Mouse (Mus musculus): ENCODE measurements at regions not wholly inside any gene's neighbourhood (a gene's known extent, or its start where the extent isn't known, plus 50 kb on each side); places are given as distances from the start of the nearest gene placed in this dataset.

DNA sequence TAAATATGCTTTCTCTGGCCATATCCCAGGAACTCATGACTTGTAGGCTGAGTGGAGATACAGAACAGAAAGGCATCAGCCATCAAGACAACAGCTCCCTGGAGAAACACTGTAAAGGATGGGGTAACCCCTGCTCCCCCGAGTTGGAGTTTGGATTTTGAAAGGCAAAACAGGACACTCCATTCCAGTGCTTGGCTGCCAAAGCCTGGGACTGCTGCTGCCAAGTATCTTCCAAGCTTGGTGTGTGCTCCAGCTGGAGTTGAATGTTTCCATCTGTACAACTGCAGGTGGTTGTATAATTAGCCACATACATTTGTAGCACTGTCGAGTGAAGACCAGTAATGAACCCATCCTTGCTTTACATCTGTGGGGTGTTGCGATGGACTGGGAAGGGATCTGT, 62.1 kb downstream of the 4933412E24Rik start:
- no peaks in the 10 kb centered on the region for H3K9me3 ChIP-seq (replicated peaks; ENCODE audit: control insufficient read depth, low read length)
- no peak overlapping the region for H3K4me2 ChIP-seq (ENCODE audit: low read depth, low read length)
- peak; percentile 32; the same call in 1 of the 2 replicates for ATAC-seq (replicated peaks; ENCODE audit: extremely low read depth, insufficient read depth, low FRiP score)
- no peak overlapping the region for H3K4me3 ChIP-seq (ENCODE audit: low read length)
- no peak overlapping the region for H3K27ac ChIP-seq (ENCODE audit: low read length)
- H3K36me3 ChIP-seq (ENCODE audit: control insufficient read depth, insufficient read depth), result no peaks in the 10 kb centered on the region
- no peaks in the 10 kb centered on the region for H3K27me3 ChIP-seq (ENCODE audit: control insufficient read depth, insufficient read depth, low read length)
- H3K4me1 ChIP-seq (ENCODE audit: control insufficient read depth, insufficient read depth, low read length), result peaks cover 3% of the 10 kb centered on the region; the same call in 1 of the 2 replicates
- 66% methylated on average over 3 of the region's 3 CpGs for WGBS
- no peak overlapping the region for H3K9ac ChIP-seq (ENCODE audit: low read length)

DNA sequence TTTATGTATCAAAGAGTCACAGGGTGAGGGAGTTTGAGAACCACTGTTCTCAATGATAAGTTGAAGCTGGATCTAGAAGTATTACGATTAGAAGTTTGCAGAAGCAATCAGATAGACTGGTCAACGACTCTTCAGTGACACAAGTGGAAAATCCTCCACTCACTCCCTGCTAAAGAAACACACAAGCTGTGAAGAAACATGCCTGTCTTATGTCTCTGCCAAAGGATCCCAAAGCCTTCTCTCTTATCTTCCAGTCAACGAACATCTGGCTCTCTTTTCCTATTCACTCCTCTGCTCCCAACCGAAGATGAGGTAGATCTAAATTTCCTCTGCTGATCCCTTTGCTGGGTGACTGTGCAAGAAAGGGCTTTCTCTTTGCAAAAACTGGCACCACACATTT, 62.6 kb downstream of the 4933412E24Rik start:
- H3K9ac ChIP-seq (ENCODE audit: low read length), result no peak overlapping the region
- H3K4me1 ChIP-seq (ENCODE audit: control insufficient read depth, insufficient read depth, low read length), result peaks cover 3% of the 10 kb centered on the region; the same call in 1 of the 2 replicates
- 28% methylated on average over 4 of the region's 4 CpGs for WGBS
- no peak overlapping the region for H3K4me2 ChIP-seq (ENCODE audit: low read depth, low read length)
- H3K27ac ChIP-seq (ENCODE audit: low read length), result no peak overlapping the region
- H3K9me3 ChIP-seq (replicated peaks; ENCODE audit: control insufficient read depth, low read length), result no peaks in the 10 kb centered on the region
- ATAC-seq (replicated peaks; ENCODE audit: extremely low read depth, insufficient read depth, low FRiP score), result no peak
- H3K4me3 ChIP-seq (ENCODE audit: low read length), result no peak overlapping the region
- H3K27me3 ChIP-seq (ENCODE audit: control insufficient read depth, insufficient read depth, low read length), result no peaks in the 10 kb centered on the region
- H3K36me3 ChIP-seq (ENCODE audit: control insufficient read depth, insufficient read depth), result no peaks in the 10 kb centered on the region

DNA sequence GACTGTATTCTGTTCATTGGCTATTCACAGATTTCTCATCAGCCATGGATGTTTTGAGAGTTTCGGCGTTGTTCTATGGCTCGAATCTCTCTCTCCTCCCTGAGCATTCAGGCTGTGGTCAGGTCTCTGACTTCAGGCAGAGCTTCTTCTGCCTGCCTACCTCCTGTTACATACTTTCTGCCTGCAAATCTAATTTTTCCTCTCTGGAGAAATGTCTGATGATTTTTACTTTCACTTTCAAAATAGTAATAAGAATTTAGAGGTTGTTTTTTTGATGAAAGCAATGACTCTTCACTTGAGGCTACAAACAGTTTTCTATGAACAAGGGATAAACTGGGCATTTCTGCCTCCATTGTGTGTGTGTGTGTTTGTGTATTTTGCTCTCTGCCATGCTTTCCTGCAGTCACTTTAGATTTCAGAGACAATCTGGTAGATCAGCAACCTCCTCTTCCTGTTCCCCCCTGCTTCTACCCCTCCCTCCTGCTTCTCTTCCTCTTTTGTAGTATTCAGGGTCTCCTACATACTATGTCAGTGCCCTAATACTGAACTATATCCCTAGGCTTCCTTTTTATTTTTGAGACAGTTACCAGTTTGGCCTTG, 65.7 kb downstream of the 4933412E24Rik start:
- peak overlapping the region; percentile 32 for H3K4me2 ChIP-seq (ENCODE audit: low read depth, low read length)

DNA sequence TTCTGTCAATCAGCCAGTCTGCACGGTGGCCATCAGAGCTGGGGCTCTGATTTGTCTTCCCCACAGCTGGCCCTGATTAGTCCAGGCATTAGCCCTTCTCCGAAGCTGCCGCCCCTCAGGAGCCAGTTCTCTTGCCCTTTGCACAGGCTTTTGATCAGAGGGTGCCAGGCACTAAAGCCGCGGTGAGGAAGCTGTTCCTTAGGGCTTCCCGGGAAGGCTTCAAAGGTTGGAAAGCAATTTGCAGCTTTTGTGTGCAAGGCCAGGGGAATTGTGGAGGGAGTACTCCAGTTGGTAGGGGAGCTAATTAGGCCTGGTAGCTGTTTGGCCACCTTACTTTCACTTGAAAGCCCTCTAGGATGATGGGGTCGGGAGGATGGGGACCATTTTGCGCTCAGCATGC, 71.2 kb downstream of the 4933412E24Rik start:
- WGBS, result 19% methylated on average over 8 of the region's 8 CpGs
- ATAC-seq (replicated peaks; ENCODE audit: extremely low read depth, insufficient read depth, low FRiP score), result no peak
- Histone ChIP-seq H3K9ac (ENCODE audit: low read length) (no peak overlapping the region), H3K27me3 (ENCODE audit: control insufficient read depth, insufficient read depth, low read length) (no peaks in the 10 kb centered on the region), H3K4me1 (ENCODE audit: control insufficient read depth, insufficient read depth, low read length) (no peaks in the 10 kb centered on the region), H3K4me3 (ENCODE audit: low read length) (no peak overlapping the region), H3K27ac (ENCODE audit: low read length) (no peak overlapping the region), H3K4me2 (ENCODE audit: low read depth, low read length) (no peak overlapping the region), H3K36me3 (ENCODE audit: control insufficient read depth, insufficient read depth) (no peaks in the 10 kb centered on the region), H3K9me3 (replicated peaks; ENCODE audit: control insufficient read depth, low read length) (no peaks in the 10 kb centered on the region; the same call in none of the 2 replicates)

More for the DNA sequence above, 65.7 kb downstream of the 4933412E24Rik start:
- Histone ChIP-seq H3K4me3 (ENCODE audit: low read length) (peak overlapping the region; percentile 4; the same call in 1 of the 2 replicates), H3K36me3 (ENCODE audit: control insufficient read depth, insufficient read depth) (no peaks in the 10 kb centered on the region), H3K27me3 (ENCODE audit: control insufficient read depth, insufficient read depth, low read length) (no peaks in the 10 kb centered on the region), H3K4me1 (ENCODE audit: control insufficient read depth, insufficient read depth, low read length) (peaks cover 3% of the 10 kb centered on the region; the same call in 1 of the 2 replicates), H3K9ac (ENCODE audit: low read length) (no peak overlapping the region), H3K27ac (ENCODE audit: low read length) (no peak overlapping the region), H3K9me3 (replicated peaks; ENCODE audit: control insufficient read depth, low read length) (no peaks in the 10 kb centered on the region)
- ATAC-seq (replicated peaks; ENCODE audit: extremely low read depth, insufficient read depth, low FRiP score), result no peak
- WGBS, result 71% methylated on average over 3 of the region's 3 CpGs

DNA sequence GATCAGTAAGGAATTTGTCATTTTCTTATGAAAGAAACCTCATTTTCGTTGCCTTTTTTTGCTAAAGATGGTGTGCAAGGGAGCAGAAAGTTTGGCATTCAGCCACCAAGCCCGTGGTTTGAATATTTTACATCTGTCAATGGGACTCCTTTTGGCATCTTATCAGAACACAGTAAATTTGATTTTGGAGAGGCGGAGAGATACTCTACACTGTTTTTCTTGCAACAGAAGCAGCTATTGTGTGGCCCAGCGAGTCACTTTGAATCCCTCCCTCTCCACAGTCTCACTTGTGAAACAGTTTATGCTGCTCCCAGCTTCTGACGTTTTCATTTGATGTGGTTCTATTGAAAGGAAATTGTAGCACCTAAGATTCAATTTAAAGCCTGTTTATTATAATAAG, 79.9 kb downstream of the 4933412E24Rik start:
- H3K4me1 ChIP-seq (ENCODE audit: control insufficient read depth, insufficient read depth, low read length), result peaks cover 3% of the 10 kb centered on the region; the same call in 1 of the 2 replicates
- 30% methylated on average over 5 of the region's 5 CpGs for WGBS
- H3K27me3 ChIP-seq (ENCODE audit: control insufficient read depth, insufficient read depth, low read length), result no peaks in the 10 kb centered on the region
- no peaks in the 10 kb centered on the region for H3K36me3 ChIP-seq (ENCODE audit: control insufficient read depth, insufficient read depth)
- ATAC-seq (replicated peaks; ENCODE audit: extremely low read depth, insufficient read depth, low FRiP score), result no peak
- no peak overlapping the region for H3K27ac ChIP-seq (ENCODE audit: low read length)
- H3K9ac ChIP-seq (ENCODE audit: low read length), result no peak overlapping the region
- no peak overlapping the region for H3K4me3 ChIP-seq (ENCODE audit: low read length)
- no peak overlapping the region for H3K4me2 ChIP-seq (ENCODE audit: low read depth, low read length)
- H3K9me3 ChIP-seq (replicated peaks; ENCODE audit: control insufficient read depth, low read length), result no peaks in the 10 kb centered on the region; the same call in 1 of the 2 replicates

DNA sequence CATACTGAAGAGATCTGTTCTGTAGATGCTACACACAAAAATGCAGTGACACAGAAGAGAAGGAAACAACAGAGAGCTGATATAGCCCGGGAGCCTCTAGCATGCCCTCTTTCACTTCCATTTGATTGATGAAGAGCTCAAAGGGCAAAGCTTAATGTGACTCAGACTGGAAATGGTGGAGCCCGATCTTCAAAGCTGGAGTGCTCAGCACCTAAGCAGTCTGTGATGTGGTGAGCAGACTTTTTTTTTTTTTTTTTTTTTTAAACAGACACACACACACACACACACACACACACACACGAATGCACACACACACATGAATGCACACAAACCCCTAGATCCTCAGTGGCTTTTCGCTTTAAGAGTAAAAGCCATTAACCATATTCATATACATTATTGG, 102.6 kb downstream of the 4933412E24Rik start:
- Histone ChIP-seq H3K36me3 (ENCODE audit: control insufficient read depth, insufficient read depth) (no peaks in the 10 kb centered on the region), H3K9ac (ENCODE audit: low read length) (no peak overlapping the region), H3K27me3 (ENCODE audit: control insufficient read depth, insufficient read depth, low read length) (no peaks in the 10 kb centered on the region), H3K9me3 (replicated peaks; ENCODE audit: control insufficient read depth, low read length) (no peaks in the 10 kb centered on the region), H3K4me1 (ENCODE audit: control insufficient read depth, insufficient read depth, low read length) (no peaks in the 10 kb centered on the region), H3K27ac (ENCODE audit: low read length) (no peak overlapping the region), H3K4me2 (ENCODE audit: low read depth, low read length) (no peak overlapping the region), H3K4me3 (ENCODE audit: low read length) (no peak overlapping the region)
- WGBS, result 51% methylated on average over 4 of the region's 4 CpGs
- no peak for ATAC-seq (replicated peaks; ENCODE audit: extremely low read depth, insufficient read depth, low FRiP score)

DNA sequence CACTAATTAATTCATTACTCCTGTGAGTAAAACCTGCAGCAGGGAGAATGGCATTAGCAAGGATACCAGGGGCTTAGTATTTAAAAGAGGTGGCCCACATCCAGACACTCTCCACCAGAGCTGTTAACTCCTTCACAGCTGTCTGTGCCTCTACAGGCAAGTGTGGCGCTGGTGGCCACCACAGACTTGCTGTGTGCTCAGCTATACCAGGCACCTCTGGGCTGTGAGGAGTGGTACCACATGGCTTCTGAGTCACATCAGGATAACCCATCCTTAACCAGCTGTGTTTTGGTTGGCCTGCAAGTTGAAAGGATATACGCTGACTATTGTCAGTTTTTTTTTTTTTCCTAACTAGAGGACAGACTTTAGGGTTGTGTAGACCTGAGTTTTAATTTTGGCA, 108.1 kb downstream of the 4933412E24Rik start:
- ATAC-seq (replicated peaks; ENCODE audit: extremely low read depth, insufficient read depth, low FRiP score), result no peak
- Histone ChIP-seq H3K27ac (ENCODE audit: low read length) (no peak overlapping the region), H3K4me3 (ENCODE audit: low read length) (no peak overlapping the region), H3K27me3 (ENCODE audit: control insufficient read depth, insufficient read depth, low read length) (no peaks in the 10 kb centered on the region), H3K4me2 (ENCODE audit: low read depth, low read length) (no peak overlapping the region), H3K4me1 (ENCODE audit: control insufficient read depth, insufficient read depth, low read length) (no peaks in the 10 kb centered on the region), H3K9ac (ENCODE audit: low read length) (no peak overlapping the region), H3K36me3 (ENCODE audit: control insufficient read depth, insufficient read depth) (no peaks in the 10 kb centered on the region), H3K9me3 (replicated peaks; ENCODE audit: control insufficient read depth, low read length) (no peaks in the 10 kb centered on the region)
- WGBS, result 80% methylated on average over 2 of the region's 2 CpGs

DNA sequence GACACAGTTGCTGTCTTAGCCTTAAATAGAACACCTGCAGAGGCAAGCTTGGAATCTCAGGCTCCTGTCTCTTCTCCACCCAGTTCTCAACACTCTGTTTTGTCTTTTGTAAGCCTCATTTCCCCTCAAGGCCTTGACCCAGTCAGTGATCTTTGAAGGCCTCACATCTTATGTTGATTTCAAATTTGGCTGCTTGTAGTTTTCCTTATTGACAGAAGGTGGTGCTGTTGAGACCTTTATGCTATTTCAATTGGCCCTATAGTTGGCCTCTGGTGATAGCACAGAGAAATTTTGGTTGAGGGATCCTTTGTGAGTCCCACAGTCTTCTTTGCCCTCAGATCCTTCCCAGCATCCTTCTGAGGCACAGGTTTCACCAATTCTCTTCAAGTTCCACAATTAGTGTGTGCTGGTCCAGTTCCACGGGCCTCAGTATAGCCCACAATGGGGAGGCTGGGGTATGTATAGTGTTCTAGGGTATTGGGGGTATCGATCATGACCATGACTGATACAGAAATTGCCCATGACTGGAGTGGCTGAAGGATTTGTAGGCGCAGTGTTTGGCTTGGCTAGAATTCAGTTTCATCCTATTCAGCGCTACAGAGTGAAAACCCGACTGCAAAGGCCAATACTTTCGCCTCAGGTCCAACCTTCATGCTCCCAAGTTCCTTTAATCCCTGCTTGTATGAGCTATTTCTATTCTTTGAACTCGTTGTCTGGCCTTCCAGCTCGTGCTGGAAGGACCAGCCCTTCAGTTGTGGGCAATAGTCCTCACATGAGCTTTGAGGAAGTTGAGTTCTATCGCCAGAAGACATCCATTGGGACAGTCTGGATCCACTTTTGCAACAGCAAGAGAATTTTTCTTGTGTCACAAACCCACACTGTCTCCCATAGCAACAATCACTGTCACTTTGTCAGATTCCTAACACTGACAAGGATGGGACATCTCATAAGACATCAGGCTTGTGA, 110.3 kb downstream of the 4933412E24Rik start:
- no peaks in the 10 kb centered on the region for H3K36me3 ChIP-seq (ENCODE audit: control insufficient read depth, insufficient read depth)
- WGBS, result 77% methylated on average over 9 of the region's 9 CpGs
- ATAC-seq (replicated peaks; ENCODE audit: extremely low read depth, insufficient read depth, low FRiP score), result no peak

DNA sequence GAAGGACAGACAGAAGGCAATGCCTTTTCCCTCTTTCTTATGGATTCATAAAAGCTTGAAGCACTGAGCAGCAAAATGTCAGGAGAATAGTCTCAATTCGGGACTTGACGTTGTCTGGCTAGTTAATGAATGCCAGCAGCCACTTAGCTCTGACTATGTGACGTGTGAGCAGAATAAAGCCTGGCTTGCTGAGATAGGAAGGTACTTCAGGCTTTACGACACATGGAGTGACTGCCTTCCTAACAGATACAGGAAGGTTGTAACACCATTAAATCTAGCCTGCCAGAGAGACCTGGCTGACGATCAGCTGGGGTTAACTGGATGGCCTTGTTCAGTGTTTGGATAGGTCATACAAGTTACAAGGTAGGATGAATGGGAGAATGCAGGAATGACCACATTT, 111.7 kb downstream of the 4933412E24Rik start:
- Histone ChIP-seq H3K27ac (ENCODE audit: low read length) (no peak overlapping the region), H3K27me3 (ENCODE audit: control insufficient read depth, insufficient read depth, low read length) (no peaks in the 10 kb centered on the region), H3K4me2 (ENCODE audit: low read depth, low read length) (no peak overlapping the region), H3K36me3 (ENCODE audit: control insufficient read depth, insufficient read depth) (no peaks in the 10 kb centered on the region), H3K4me1 (ENCODE audit: control insufficient read depth, insufficient read depth, low read length) (no peaks in the 10 kb centered on the region), H3K4me3 (ENCODE audit: low read length) (no peak overlapping the region), H3K9me3 (replicated peaks; ENCODE audit: control insufficient read depth, low read length) (no peaks in the 10 kb centered on the region), H3K9ac (ENCODE audit: low read length) (no peak overlapping the region)
- 39% methylated on average over 5 of the region's 5 CpGs for WGBS
- no peak for ATAC-seq (replicated peaks; ENCODE audit: extremely low read depth, insufficient read depth, low FRiP score)

More for the DNA sequence above, 110.3 kb downstream of the 4933412E24Rik start:
- H3K4me3 ChIP-seq (ENCODE audit: low read length), result no peak overlapping the region
- H3K27ac ChIP-seq (ENCODE audit: low read length), result no peak overlapping the region
- H3K27me3 ChIP-seq (ENCODE audit: control insufficient read depth, insufficient read depth, low read length), result no peaks in the 10 kb centered on the region
- H3K9ac ChIP-seq (ENCODE audit: low read length), result no peak overlapping the region
- H3K4me2 ChIP-seq (ENCODE audit: low read depth, low read length), result no peak overlapping the region
- H3K9me3 ChIP-seq (replicated peaks; ENCODE audit: control insufficient read depth, low read length), result no peaks in the 10 kb centered on the region
- no peaks in the 10 kb centered on the region for H3K4me1 ChIP-seq (ENCODE audit: control insufficient read depth, insufficient read depth, low read length)
